Mouse (Mus musculus) myocyte (in vitro differentiated cells): ENCODE results near the gene Jazf1. TPM values are rescaled to one million over a fixed set of nuclear protein-coding genes. Genes with fewer than 3 reads are reported as not detected.

Experiments used
- H3K27me3 ChIP-seq: one replicate; pipeline ENCODE4 v1.6.1; 2011; ENCODE audit not compliant: control insufficient read depth, insufficient read depth, insufficient read length
- H3K36me3 ChIP-seq: one replicate; pipeline ENCODE4 v1.6.1; 2011; ENCODE audit not compliant: control insufficient read depth, insufficient read depth
- H3K4me2 ChIP-seq: one replicate; pipeline ENCODE4 v1.6.1; 2011; ENCODE audit warnings: low read depth, control low read depth
- H3K4me3 ChIP-seq: one replicate; pipeline ENCODE4 v1.5.1; 2011; ENCODE audit warnings: mild to moderate bottlenecking, control low read depth, moderate library complexity
- H3K79me2 ChIP-seq: one replicate; pipeline ENCODE4 v1.6.1; 2011; ENCODE audit not compliant: control insufficient read depth, insufficient read depth
- H3ac ChIP-seq: one replicate; pipeline ENCODE4 v1.6.1; 2011; ENCODE audit not compliant: control insufficient read depth, insufficient read length
- CEBPB ChIP-seq: IDR thresholded peaks from 2 replicates; pipeline ENCODE4 v1.6.1; 2011; ENCODE audit warnings: mild to moderate bottlenecking, moderate library complexity; ENCODE audit not compliant: poor library complexity, insufficient read depth, severe bottlenecking
- E2F4 ChIP-seq: IDR thresholded peaks from one replicate; pipeline ENCODE4 v1.6.1; 2011; ENCODE audit warnings: mild to moderate bottlenecking, control low read depth, moderate library complexity; ENCODE audit not compliant: insufficient read depth
- MAX ChIP-seq: IDR thresholded peaks from one replicate; pipeline ENCODE4 v1.6.1; 2011; ENCODE audit warnings: low read depth, mild to moderate bottlenecking, control low read depth
- MYOD1 ChIP-seq, 3 experiments: IDR thresholded peaks; one replicate each; pipeline ENCODE4 v1.6.1; 2011; ENCODE audit warnings: control low read depth in 2 of 3, low read depth in 2 of 3, mild to moderate bottlenecking in 2 of 3, moderate library complexity in 1 of 3; ENCODE audit not compliant: insufficient read length in 2 of 3, control insufficient read depth in 1 of 3
- MYOG ChIP-seq, 3 experiments: IDR thresholded peaks; one replicate each; pipeline ENCODE4 v1.6.1; 2011; ENCODE audit warnings: control low read depth in 2 of 3, low read depth in 2 of 3, mild to moderate bottlenecking in 2 of 3; ENCODE audit not compliant: insufficient read length in 2 of 3, control insufficient read depth in 1 of 3, insufficient read depth in 1 of 3
- POLR2A ChIP-seq: IDR thresholded peaks from one replicate; pipeline ENCODE4 v1.6.1; 2011; ENCODE audit warnings: low read depth, mild to moderate bottlenecking, control low read depth, moderate library complexity; ENCODE audit not compliant: insufficient read length
- POLR2AphosphoS2 ChIP-seq: IDR thresholded peaks from one replicate; pipeline ENCODE4 v1.6.1; 2011; ENCODE audit warnings: low read depth, control low read depth; ENCODE audit not compliant: insufficient read length
- REST ChIP-seq: IDR thresholded peaks from one replicate; pipeline ENCODE4 v1.6.1; 2011; ENCODE audit warnings: mild to moderate bottlenecking, control low read depth, moderate library complexity; ENCODE audit not compliant: insufficient read depth, insufficient read length
- SRF ChIP-seq: IDR thresholded peaks from one replicate; pipeline ENCODE4 v1.6.1; 2011; ENCODE audit warnings: low read depth; ENCODE audit not compliant: control insufficient read depth, insufficient read length
- TCF12 ChIP-seq: IDR thresholded peaks from one replicate; pipeline ENCODE4 v1.6.1; 2011; ENCODE audit warnings: mild to moderate bottlenecking, control low read depth; ENCODE audit not compliant: poor library complexity, insufficient read depth, severe bottlenecking
- TCF3 ChIP-seq: IDR thresholded peaks from one replicate; pipeline ENCODE4 v1.6.1; 2011; ENCODE audit warnings: low read depth, control low read depth; ENCODE audit not compliant: insufficient read length
- USF1 ChIP-seq: IDR thresholded peaks from one replicate; pipeline ENCODE4 v1.6.1; 2011; ENCODE audit warnings: low read depth, mild to moderate bottlenecking, control low read depth, moderate library complexity
- polyA plus RNA-seq: library from polyadenylated mRNA; unstranded; fragments of >200 nt; fragmentation: generic; extraction: Trizol; gene quantifications from one replicate; pipeline ENCODE4 v1.2.1, GENCODE M21; 2012; ENCODE audit warnings: missing spikeins

Jazf1 gene
- polyA plus RNA-seq, 1 experiment, result 0.01 TPM

GRCm38 (mm10) chr6:52871306-52871705 lies 197.1 kb downstream of the Jazf1 start:
- TF ChIP-seq SRF, result no peak
- TF ChIP-seq TCF12, result no peak
- no peak for TF ChIP-seq CEBPB
- no peak for TF ChIP-seq MYOG (IDR thresholded peaks at IDR 0.05; ENCODE audit: control insufficient read depth in 1 of 3, insufficient read depth in 1 of 3, insufficient read length in 2 of 3, low read depth in 2 of 3)
- TF ChIP-seq POLR2A, result no peak
- TF ChIP-seq MAX, result no peak
- TF ChIP-seq USF1, result no peak
- TF ChIP-seq POLR2AphosphoS2, result no peak
- no peak for TF ChIP-seq REST
- no peak for TF ChIP-seq MYOD1 (IDR thresholded peaks at IDR 0.05; ENCODE audit: control insufficient read depth in 1 of 3, insufficient read length in 2 of 3, low read depth in 2 of 3)
- no peak for TF ChIP-seq E2F4
- no peak overlapping the region for H3ac ChIP-seq
- no peaks in the 10 kb centered on the region for H3K27me3 ChIP-seq
- no peak overlapping the region for H3K4me3 ChIP-seq
- H3K36me3 ChIP-seq, result no peaks in the 10 kb centered on the region
- no peak overlapping the region for H3K4me2 ChIP-seq
- no peaks in the 10 kb centered on the region for H3K79me2 ChIP-seq

DNA sequence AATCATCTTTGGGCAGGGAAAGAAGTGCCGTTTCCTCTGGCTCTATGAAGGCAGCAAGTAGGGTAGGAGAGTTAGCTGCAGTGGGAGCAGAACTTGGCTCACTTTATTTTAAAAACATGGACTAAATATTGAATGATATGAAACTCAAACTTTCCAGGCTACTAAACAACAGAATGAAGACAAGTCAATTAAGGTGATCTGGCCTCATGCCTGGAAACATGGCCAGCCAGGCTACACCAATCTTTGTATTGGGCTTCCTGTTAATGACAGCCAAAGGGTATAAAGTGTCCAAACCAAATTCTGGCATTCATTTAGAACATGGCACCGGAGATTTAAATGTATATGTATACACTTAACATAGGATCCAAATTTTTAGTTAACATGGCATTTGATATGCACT lies 199.2 kb downstream of the Jazf1 start:
- H3ac ChIP-seq, result no peak overlapping the region
- no peak overlapping the region for H3K4me2 ChIP-seq
- TF ChIP-seq REST, result no peak
- TF ChIP-seq MAX, result no peak
- TF ChIP-seq MYOD1 (IDR thresholded peaks at IDR 0.05; ENCODE audit: control insufficient read depth in 1 of 3, insufficient read length in 2 of 3, low read depth in 2 of 3), result no peak
- no peak for TF ChIP-seq MYOG (IDR thresholded peaks at IDR 0.05; ENCODE audit: control insufficient read depth in 1 of 3, insufficient read depth in 1 of 3, insufficient read length in 2 of 3, low read depth in 2 of 3)
- TF ChIP-seq POLR2A, result no peak
- no peak for TF ChIP-seq TCF12
- no peak for TF ChIP-seq USF1
- TF ChIP-seq TCF3, result no peak
- TF ChIP-seq E2F4, result no peak
- TF ChIP-seq SRF, result no peak
- TF ChIP-seq POLR2AphosphoS2, result no peak
- H3K27me3 ChIP-seq, result no peaks in the 10 kb centered on the region
- H3K79me2 ChIP-seq, result no peaks in the 10 kb centered on the region
- no peak overlapping the region for H3K4me3 ChIP-seq
- no peaks in the 10 kb centered on the region for H3K36me3 ChIP-seq

DNA sequence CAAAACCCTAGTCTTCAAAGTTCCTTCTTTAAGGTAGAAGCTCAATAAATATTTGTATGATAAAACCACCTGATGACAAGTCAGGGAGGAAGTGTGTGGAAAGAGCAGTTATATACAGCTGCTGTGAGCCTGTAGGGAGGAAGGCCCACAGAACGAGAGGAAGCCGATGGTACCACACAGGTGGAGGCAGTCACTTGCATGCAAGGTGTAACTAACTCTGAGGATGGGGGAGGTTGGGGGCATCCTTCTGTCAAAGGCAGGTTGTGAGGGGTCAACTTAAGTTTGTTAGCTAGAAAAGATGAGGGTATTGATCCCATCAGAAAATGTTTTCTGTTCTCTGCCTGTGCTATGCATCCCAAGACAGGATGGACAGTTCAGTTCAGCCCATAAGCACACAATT lies 200.1 kb downstream of the Jazf1 start:
- Histone ChIP-seq H3K79me2 (no peaks in the 10 kb centered on the region), H3ac (no peak overlapping the region), H3K4me3 (no peak overlapping the region), H3K27me3 (no peaks in the 10 kb centered on the region), H3K36me3 (no peaks in the 10 kb centered on the region), H3K4me2 (no peak overlapping the region)
- TF ChIP-seq TCF12 (no peak), TCF3 (no peak), USF1 (no peak), POLR2A (no peak), REST (no peak), SRF (no peak), MYOG (IDR thresholded peaks at IDR 0.05; ENCODE audit: control insufficient read depth in 1 of 3, insufficient read depth in 1 of 3, insufficient read length in 2 of 3, low read depth in 2 of 3) (no peak), MAX (no peak), CEBPB (no peak), E2F4 (no peak), MYOD1 (IDR thresholded peaks at IDR 0.05; ENCODE audit: control insufficient read depth in 1 of 3, insufficient read length in 2 of 3, low read depth in 2 of 3) (no peak), POLR2AphosphoS2 (no peak)

DNA sequence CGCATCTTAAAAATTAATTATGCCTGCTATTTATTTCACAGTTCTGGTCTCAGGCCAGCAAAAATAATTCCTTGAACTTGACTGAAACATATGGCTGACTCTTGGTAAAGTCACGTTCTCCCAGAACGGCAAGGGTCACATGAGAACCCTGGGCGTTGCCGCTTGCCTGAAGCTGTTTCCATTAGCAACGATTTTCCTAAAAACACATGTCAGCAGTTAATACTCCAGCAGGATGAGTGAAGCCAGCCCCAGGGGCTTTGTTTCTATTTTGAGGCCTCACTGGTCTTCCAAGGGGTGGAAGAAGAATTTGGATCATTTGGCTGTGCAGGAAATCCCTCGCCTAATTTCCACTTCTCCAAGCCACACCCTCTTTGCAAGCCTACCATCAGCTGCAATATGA lies 206.5 kb downstream of the Jazf1 start:
- H3K4me2 ChIP-seq, result no peak overlapping the region
- H3K27me3 ChIP-seq, result no peaks in the 10 kb centered on the region
- H3K36me3 ChIP-seq, result no peaks in the 10 kb centered on the region
- H3ac ChIP-seq, result no peak overlapping the region
- H3K79me2 ChIP-seq, result no peaks in the 10 kb centered on the region
- H3K4me3 ChIP-seq, result no peak overlapping the region
- TF ChIP-seq REST (no peak), POLR2A (no peak), USF1 (no peak), SRF (no peak), TCF3 (no peak), MYOG (IDR thresholded peaks at IDR 0.05; ENCODE audit: control insufficient read depth in 1 of 3, insufficient read depth in 1 of 3, insufficient read length in 2 of 3, low read depth in 2 of 3) (no peak), CEBPB (no peak), MAX (no peak), POLR2AphosphoS2 (no peak), MYOD1 (IDR thresholded peaks at IDR 0.05; ENCODE audit: control insufficient read depth in 1 of 3, insufficient read length in 2 of 3, low read depth in 2 of 3) (no peak), E2F4 (no peak), TCF12 (no peak)

DNA sequence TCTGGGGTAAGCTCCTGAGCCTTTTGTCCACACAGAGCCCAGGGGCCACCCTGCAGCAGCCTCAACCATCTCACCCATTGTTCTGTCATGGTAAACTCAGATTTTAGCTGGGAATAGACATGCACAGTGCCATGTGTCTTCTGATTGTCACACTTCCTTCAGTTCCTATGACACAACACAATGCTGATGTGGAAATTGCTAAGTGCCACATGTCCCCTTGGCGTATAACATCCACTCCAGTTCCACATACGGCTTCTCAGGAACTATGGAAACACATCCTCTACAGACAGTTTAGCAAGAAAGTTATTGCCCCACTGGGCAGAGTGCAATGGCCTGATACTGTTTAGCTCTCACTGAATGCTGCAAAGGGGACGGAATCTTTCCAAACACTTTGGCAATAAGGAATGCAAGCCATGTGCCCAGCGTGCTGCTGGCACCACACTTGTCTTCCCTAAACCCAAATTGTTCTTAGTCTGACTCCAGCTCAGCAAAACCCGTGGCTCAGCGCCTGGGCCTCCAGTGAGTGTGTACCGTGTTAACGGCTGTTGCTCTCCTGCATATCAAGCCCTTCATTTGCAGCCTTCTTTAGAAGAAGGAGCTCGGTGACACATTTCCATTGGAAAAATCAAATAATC lies 207.1 kb downstream of the Jazf1 start:
- TF ChIP-seq REST, result no peak
- TF ChIP-seq MYOD1 (IDR thresholded peaks at IDR 0.05; ENCODE audit: control insufficient read depth in 1 of 3, insufficient read length in 2 of 3, low read depth in 2 of 3), result no peak
- TF ChIP-seq USF1, result no peak
- TF ChIP-seq TCF3, result no peak
- TF ChIP-seq E2F4, result no peak
- no peak for TF ChIP-seq CEBPB
- TF ChIP-seq POLR2AphosphoS2, result no peak
- TF ChIP-seq MAX, result no peak
- TF ChIP-seq SRF, result no peak
- no peak for TF ChIP-seq POLR2A
- no peak for TF ChIP-seq MYOG (IDR thresholded peaks at IDR 0.05; ENCODE audit: control insufficient read depth in 1 of 3, insufficient read depth in 1 of 3, insufficient read length in 2 of 3, low read depth in 2 of 3)
- no peak for TF ChIP-seq TCF12
- H3K79me2 ChIP-seq, result no peaks in the 10 kb centered on the region
- no peaks in the 10 kb centered on the region for H3K36me3 ChIP-seq
- no peak overlapping the region for H3ac ChIP-seq
- H3K4me3 ChIP-seq, result no peak overlapping the region
- no peak overlapping the region for H3K4me2 ChIP-seq
- H3K27me3 ChIP-seq, result no peaks in the 10 kb centered on the region
